Mouse (Mus musculus) small intestine, adult 2 months (tissue): ENCODE measurements around the gene Gm9918.

Experiments used
- CTCF ChIP-seq: fragments of 200-500 bp; IDR thresholded peaks from 2 replicates; pipeline ENCODE4 v1.5.1; 2012; ENCODE audit warnings: low read depth, mild to moderate bottlenecking, control low read depth, inconsistent platforms, low read length, moderate library complexity, mixed read lengths; ENCODE audit not compliant: insufficient replicate concordance, insufficient read length; ENCODE audit errors: extremely low read depth
- POLR2A ChIP-seq: fragments of 200-500 bp; IDR thresholded peaks from 2 replicates; pipeline ENCODE4 v1.6.1; 2012; ENCODE audit warnings: low read depth, mild to moderate bottlenecking, control low read depth, inconsistent platforms, low read length, moderate library complexity

DNA sequence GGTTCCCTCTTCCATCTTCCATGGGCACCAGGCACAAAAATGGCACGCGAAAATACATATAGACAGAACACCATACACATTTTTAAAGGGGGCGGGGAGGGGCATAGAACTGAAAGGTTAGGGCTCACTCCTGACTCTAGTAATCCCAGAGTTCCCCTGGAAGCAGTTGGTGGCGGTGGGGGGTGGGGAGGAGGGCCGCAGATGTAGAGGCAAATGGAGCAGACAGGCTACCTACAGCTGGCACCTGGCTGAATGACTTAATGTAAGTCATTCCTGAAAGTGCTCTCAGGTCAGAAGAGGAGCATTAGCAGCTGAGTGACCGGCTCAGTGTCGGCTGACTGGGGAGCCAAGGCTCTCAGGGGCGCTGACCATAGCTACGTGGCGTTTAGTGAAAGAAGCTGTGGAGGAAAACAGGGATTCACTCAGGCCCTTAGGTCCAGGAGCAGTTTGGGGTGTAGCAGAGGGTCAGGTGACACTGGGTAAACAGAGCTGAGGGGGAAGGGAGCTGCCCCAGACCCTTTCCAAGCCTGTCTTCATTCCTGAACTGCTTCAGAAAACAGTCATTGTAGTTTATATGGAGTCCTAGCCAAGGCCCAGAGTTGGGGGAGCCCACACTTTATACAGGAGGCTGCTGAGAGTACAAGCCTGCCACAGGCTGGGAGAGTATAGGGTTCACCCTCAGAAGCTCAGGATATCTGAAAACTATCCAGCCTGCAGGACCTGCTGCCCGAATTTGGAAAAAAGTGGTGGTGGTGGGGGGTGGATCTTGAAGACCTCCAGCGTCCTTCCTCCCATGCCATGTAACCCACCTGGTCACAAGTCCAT is 27.7 kb upstream of the Gm9918 start:
- no peak for TF ChIP-seq CTCF
- TF ChIP-seq POLR2A: no peak
